Comparison of ENCODE assay signal across 8 mouse cellular contexts in the genomic region with DNA sequence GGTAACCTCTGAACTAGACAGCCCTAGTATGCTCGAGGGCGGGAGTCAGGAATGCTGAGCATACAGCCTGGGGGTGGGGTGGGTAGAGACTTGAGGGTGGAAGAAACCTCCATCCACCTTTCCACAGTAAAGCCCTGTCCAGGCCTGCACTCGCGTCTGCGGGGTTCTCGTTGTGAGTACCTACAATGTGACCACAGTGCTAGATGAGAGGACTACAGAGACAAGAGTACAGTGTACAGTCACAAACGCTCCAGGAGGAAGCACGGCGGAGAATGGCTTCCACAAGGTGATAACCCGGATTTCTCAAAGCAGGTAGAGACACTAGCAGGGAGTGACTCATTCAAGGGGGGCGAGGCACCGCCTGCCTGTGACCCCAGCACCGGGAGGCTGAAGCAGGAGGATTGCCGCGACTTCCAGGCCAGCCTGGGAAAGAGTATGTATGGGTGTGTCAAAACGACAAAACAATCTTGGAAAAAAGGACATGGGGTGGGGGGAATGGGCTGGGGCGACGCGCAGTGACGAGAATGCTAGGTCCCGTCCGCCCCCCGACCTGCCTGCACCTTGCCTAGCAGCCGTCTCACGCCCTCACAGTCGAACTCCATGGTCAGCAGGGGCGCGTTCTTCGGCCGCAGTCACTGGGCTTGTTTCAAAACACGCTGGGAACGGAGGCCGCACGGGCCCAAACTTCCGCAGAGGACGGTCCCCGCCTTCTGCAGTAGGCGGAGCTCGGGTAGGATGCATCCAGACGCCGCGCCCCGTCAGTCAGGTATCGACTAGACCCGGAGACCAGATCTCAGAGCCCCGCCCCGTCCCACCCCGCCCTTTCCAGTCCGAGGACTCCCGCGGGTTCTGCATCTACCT. TPM values are rescaled to one million over a fixed set of nuclear protein-coding genes. Genes with fewer than 3 reads are reported as not detected.
DNase-seq lines count a peak whose midpoint lies in the region; ATAC-seq and TF ChIP-seq lines count a peak whose summit lies in the region.

A gene (minus strand): TSS at position 697 of the 861 bp plus-strand sequence.

- peak within 1 kb of the TSS; percentile 90 for H3K4me2 ChIP-seq in heart, embryonic 15.5 days
- peak within 1 kb of the TSS; percentile 93 for H3K4me2 ChIP-seq in liver, embryonic 14.5 days (ENCODE audit: low read depth)
- H3K4me2 ChIP-seq in neural tube, embryonic 11.5 days (ENCODE audit: low read depth): peak within 1 kb of the TSS; percentile 80
- H3K4me2 ChIP-seq in stomach, postnatal 0 days (replicated peaks; ENCODE audit: low read depth): peak within 1 kb of the TSS; percentile 92

- peaks cover 28% of the 10 kb centered on the region for H3K36me3 ChIP-seq in forebrain, embryonic 10.5 days (replicated peaks)
- peaks cover 21% of the 10 kb centered on the region for H3K36me3 ChIP-seq in heart, embryonic 15.5 days
- H3K36me3 ChIP-seq in liver, embryonic 14.5 days (replicated peaks; ENCODE audit: control insufficient read depth, insufficient read depth, low read depth): peaks cover 8% of the 10 kb centered on the region
- no peaks in the 10 kb centered on the region; the same call in 1 of the 2 replicates for H3K36me3 ChIP-seq in neural tube, embryonic 11.5 days (ENCODE audit: control insufficient read depth, insufficient read depth, low read length)
- H3K36me3 ChIP-seq in stomach, postnatal 0 days (ENCODE audit: control insufficient read depth, insufficient read depth, low read length): peaks cover 5% of the 10 kb centered on the region; the same call in 1 of the 2 replicates

- no peak for TF ChIP-seq EP300 in liver, embryonic 14.5 days (IDR thresholded peaks at IDR 0.05; ENCODE audit: low read depth)
- no peak for TF ChIP-seq EP300 in stomach, postnatal 0 days (optimal IDR thresholded peaks at IDR 0.05)

- peak within 1 kb of the TSS; percentile 85 for H3K4me3 ChIP-seq in forebrain, embryonic 10.5 days
- peak within 1 kb of the TSS; percentile 70 for H3K4me3 ChIP-seq in heart, embryonic 15.5 days
- peak within 1 kb of the TSS; percentile 75 to 96 for H3K4me3 ChIP-seq in liver, embryonic 14.5 days (ENCODE audit: insufficient read depth in 1 of 2, low read depth in 2 of 2, low read length in 2 of 2)
- peak within 1 kb of the TSS; percentile 74 for H3K4me3 ChIP-seq in neural tube, embryonic 11.5 days (ENCODE audit: low read depth, low read length)
- peak within 1 kb of the TSS; percentile 71 for H3K4me3 ChIP-seq in stomach, postnatal 0 days (ENCODE audit: low read depth, low read length)

- peaks cover 22% of the 10 kb centered on the region for H3K4me1 ChIP-seq in forebrain, embryonic 10.5 days
- peaks cover 29% of the 10 kb centered on the region for H3K4me1 ChIP-seq in heart, embryonic 15.5 days (replicated peaks)
- peaks cover 10% of the 10 kb centered on the region in 2 experiments for H3K4me1 ChIP-seq in liver, embryonic 14.5 days (replicated peaks; ENCODE audit: control insufficient read depth in 2 of 2, insufficient read depth in 2 of 2, low read length in 1 of 2)
- H3K4me1 ChIP-seq in neural tube, embryonic 11.5 days (ENCODE audit: control insufficient read depth, insufficient read depth, low read length): peaks cover 6% of the 10 kb centered on the region; the same call in 1 of the 2 replicates
- 0 out of 2 replicates have a peak, but pooled peaks cover 2% of the 10 kb centered on the region for H3K4me1 ChIP-seq in stomach, postnatal 0 days (replicated peaks; ENCODE audit: control insufficient read depth, insufficient read depth)

- H3K9ac ChIP-seq in heart, embryonic 15.5 days: peak within 1 kb of the TSS; percentile 74
- peak within 1 kb of the TSS; percentile 93 for H3K9ac ChIP-seq in liver, embryonic 14.5 days (replicated peaks)
- peak within 1 kb of the TSS; percentile 77 for H3K9ac ChIP-seq in neural tube, embryonic 11.5 days (ENCODE audit: low read length)
- peak within 1 kb of the TSS; percentile 77 for H3K9ac ChIP-seq in stomach, postnatal 0 days (ENCODE audit: low read length)

- peaks cover 22% of the 10 kb centered on the region for H3K27me3 ChIP-seq in forebrain, embryonic 10.5 days (ENCODE audit: poor library complexity, severe bottlenecking)
- H3K27me3 ChIP-seq in heart, embryonic 15.5 days: no peaks in the 10 kb centered on the region
- no peaks in the 10 kb centered on the region; the same call in 1 of the 2 replicates for H3K27me3 ChIP-seq in liver, embryonic 14.5 days (ENCODE audit: control insufficient read depth, insufficient read depth, low read length)
- H3K27me3 ChIP-seq in neural tube, embryonic 11.5 days (ENCODE audit: control insufficient read depth, insufficient read depth, low read length): no peaks in the 10 kb centered on the region
- no peaks in the 10 kb centered on the region for H3K27me3 ChIP-seq in stomach, postnatal 0 days (ENCODE audit: control insufficient read depth, insufficient read depth, low read length)

- DNase-seq in CD8-positive naive resting alpha-beta T cell, adult 2 months (ENCODE audit: low read depth in 2 of 2, low spot score in 2 of 2): peak; percentile 47 to 67
- DNase-seq in c-Kit-positive CD71-negative TER-119-negative erythroid progenitor cells, embryonic 14.5 days (ENCODE audit: low read depth): peak; percentile 82
- DNase-seq in forebrain, embryonic 10.5 days (ENCODE audit: extremely low spot score, low spot score): peak; percentile 95
- DNase-seq in kidney, postnatal 25 days: peak; percentile 98
- DNase-seq in liver, embryonic 14.5 days (ENCODE audit: low read depth in 3 of 3, low spot score in 3 of 3): peak; percentile 91 to 92 (median 91)
- DNase-seq in neural tube, embryonic 11.5 days (ENCODE audit: low spot score): peak; percentile 94
- peak; percentile 98 for DNase-seq in stomach, postnatal 0 days (ENCODE audit: low spot score)

- peak within 1 kb of the TSS; percentile 89 for H3K27ac ChIP-seq in forebrain, embryonic 10.5 days
- H3K27ac ChIP-seq in heart, embryonic 15.5 days: peak within 1 kb of the TSS; percentile 24; the same call in 1 of the 2 replicates
- peak within 1 kb of the TSS; percentile 56 for H3K27ac ChIP-seq in liver, embryonic 14.5 days
- H3K27ac ChIP-seq in neural tube, embryonic 11.5 days (ENCODE audit: low read depth, low read length): no peak within 1 kb of the TSS
- H3K27ac ChIP-seq in stomach, postnatal 0 days (replicated peaks): peak within 1 kb of the TSS; percentile 77

- whole genome bisulfite sequencing in forebrain, embryonic 10.5 days: under 1% methylated on average over 51 of the region's 51 CpGs
- WGBS in heart, embryonic 15.5 days: under 1% methylated on average over 51 of the region's 51 CpGs
- under 1% methylated on average over 51 of the region's 51 CpGs for WGBS in liver, embryonic 14.5 days (ENCODE audit: insufficient replicate concordance)
- WGBS in neural tube, embryonic 11.5 days: under 1% methylated on average over 50 of the region's 51 CpGs
- under 1% methylated on average over 50 of the region's 51 CpGs for WGBS in stomach, postnatal 0 days

- peak; percentile 48 for TF ChIP-seq CTCF in liver, embryonic 14.5 days (IDR thresholded peaks at IDR 0.05; ENCODE audit: low read depth)
- peak; percentile 54 for TF ChIP-seq CTCF in stomach, postnatal 0 days (IDR thresholded peaks at IDR 0.05; ENCODE audit: low read depth)

- peak; percentile 87 for ATAC-seq in heart, embryonic 15.5 days (replicated peaks; ENCODE audit: insufficient number of reproducible peaks, insufficient read depth, low FRiP score, low read depth)
- ATAC-seq in liver, embryonic 14.5 days (ENCODE audit: insufficient read depth): peak; percentile 97
- ATAC-seq in neural tube, embryonic 11.5 days (ENCODE audit: insufficient read depth, low FRiP score, low TSS enrichment): peak; percentile 92
- peak; percentile 94 for ATAC-seq in stomach, postnatal 0 days (ENCODE audit: low FRiP score, low TSS enrichment)

- no peaks in the 10 kb centered on the region for H3K9me3 ChIP-seq in forebrain, embryonic 10.5 days
- H3K9me3 ChIP-seq in heart, embryonic 15.5 days (replicated peaks): no peaks in the 10 kb centered on the region
- no peaks in the 10 kb centered on the region for H3K9me3 ChIP-seq in liver, embryonic 14.5 days (ENCODE audit: control insufficient read depth, low read length)
- no peaks in the 10 kb centered on the region for H3K9me3 ChIP-seq in neural tube, embryonic 11.5 days (ENCODE audit: control insufficient read depth, low read length)
- no peaks in the 10 kb centered on the region for H3K9me3 ChIP-seq in stomach, postnatal 0 days (ENCODE audit: control insufficient read depth, low read length)

RNA-seq across cellular contexts. Expression of the gene that starts here (rescaled TPM):
- 13.4 and 14.6 TPM in 2 replicates for polyA plus RNA-seq in forebrain, embryonic 10.5 days (2016; fragmentation: Nextera tagmentation; extraction: Ambion mirVana)
- 7.8 and 8.9 TPM in 2 replicates for polyA plus RNA-seq in heart, embryonic 15.5 days (2015; fragmentation: Nextera tagmentation; extraction: Ambion mirVana)
- polyA plus RNA-seq in liver, embryonic 14.5 days (2012; rRNA removed): 2.8 and 3.9 TPM in 2 replicates
- 5.8 and 6.4 TPM in 2 replicates for polyA plus RNA-seq in liver, embryonic 14.5 days (2014; fragmentation: Nextera tagmentation; extraction: Ambion mirVana)
- 10.4 and 11.4 TPM in 2 replicates for polyA plus RNA-seq in neural tube, embryonic 11.5 days (2014; fragmentation: Nextera tagmentation; extraction: Ambion mirVana)
- 6.0 and 6.5 TPM in 2 replicates for polyA plus RNA-seq in stomach, postnatal 0 days (2015; fragmentation: Nextera tagmentation; extraction: Ambion mirVana)
